Mouse (Mus musculus) erythroblast, embryonic 14.5 days (primary cell): ENCODE data around the gene Arhgap25.

Experiments used
- GATA1 ChIP-seq: IDR thresholded peaks from 2 replicates; pipeline ENCODE4 v1.6.1; 2012; ENCODE audit warnings: low read length, inconsistent platforms, mixed read lengths
- TAL1 ChIP-seq: IDR thresholded peaks from 3 replicates; pipeline ENCODE4 v1.6.1; 2012; ENCODE audit warnings: low read length, inconsistent platforms, mixed read lengths

DNA sequence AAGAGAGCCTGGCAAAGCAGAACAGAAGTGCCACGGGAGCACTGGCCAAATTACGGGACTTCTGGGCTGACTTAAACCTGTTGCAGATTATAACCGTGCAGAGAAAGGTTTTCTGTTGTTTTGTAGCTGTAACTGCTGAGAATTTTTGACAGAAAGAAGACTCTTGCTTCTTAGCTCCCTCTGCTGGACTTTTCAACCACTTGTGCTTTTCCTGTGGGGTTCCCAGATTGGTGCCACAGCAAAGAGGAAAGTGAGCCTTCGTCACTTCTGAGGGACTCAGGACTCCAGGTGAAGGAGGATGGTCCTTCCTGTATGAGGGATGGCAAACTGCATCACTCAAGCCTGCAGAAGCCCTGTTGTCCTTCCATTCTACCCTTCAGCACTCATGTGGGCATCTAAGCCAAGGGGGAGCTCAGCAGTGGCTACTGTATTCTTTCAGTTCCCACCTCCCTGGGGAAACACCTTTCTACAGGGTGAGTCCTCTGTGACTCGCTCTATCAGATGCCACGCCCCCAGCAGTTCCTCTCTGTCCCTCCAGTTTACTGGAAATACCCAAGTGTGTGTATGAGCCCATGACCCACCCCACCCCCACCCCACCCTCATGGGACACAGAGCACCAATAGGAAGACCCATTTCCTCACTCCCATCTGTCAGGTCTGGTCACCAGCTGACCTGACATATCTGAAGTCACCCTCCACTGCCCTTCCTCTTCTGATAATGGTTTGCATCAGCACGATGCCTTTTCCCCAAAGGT, 19.2 kb upstream of the Arhgap25 start:
- TF ChIP-seq GATA1, result no peak
- TF ChIP-seq TAL1, result no peak
